Mouse (Mus musculus) thymus, postnatal 10 days (tissue): ENCODE results near the gene H1foo.

ENCODE experiments used
- DNase-seq, 2 experiments: peaks; one replicate each; pipeline ENCODE4 v3.0.0; 2021; ENCODE audit warnings: low spot score in 2 of 2

The H1foo gene

GRCm38 (mm10) chr6:115944638-115945037, at the start of gene H1foo:
TSS of gene H1foo (plus strand) at chr6:115944938.
- DNase-seq = no peak

GRCm38 (mm10) chr6:115896346-115896745, 48.4 kb upstream of the H1foo start:
- DNase-seq = no peak

GRCm38 (mm10) chr6:115897117-115897516, 47.6 kb upstream of the H1foo start:
- no peak for DNase-seq

GRCm38 (mm10) chr6:115897926-115898520, 46.7 kb upstream of the H1foo start:
- no peak for DNase-seq

DNA sequence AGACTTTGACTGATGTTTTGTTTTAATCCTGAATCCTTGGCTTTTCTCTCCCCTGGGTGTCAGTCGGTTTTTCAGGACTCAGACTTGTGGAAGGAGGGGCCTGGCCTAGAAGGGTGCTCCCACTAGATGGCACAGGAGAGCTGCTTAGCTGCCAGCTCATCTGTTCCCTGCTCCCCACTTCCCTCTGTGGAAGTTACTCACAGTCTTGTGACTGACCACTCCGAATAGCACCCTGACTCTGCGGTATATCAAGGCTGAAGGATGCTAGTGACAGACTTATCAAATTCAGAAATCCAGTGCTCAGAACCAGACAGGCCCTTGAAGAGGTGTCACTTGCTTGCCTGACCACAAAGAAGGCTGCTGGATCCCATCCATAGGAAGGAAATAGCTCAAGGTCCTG, 43.7 kb upstream of the H1foo start:
- peak; percentile 32 to 63 for DNase-seq

- no peak for DNase-seq
These were observed 43.2 kb upstream of the H1foo start for GRCm38 (mm10) chr6:115901489-115901931.

- DNase-seq = no peak
These were observed 42.2 kb upstream of the H1foo start for GRCm38 (mm10) chr6:115902545-115902944.

- DNase-seq = no peak
These were observed 39.2 kb upstream of the H1foo start for GRCm38 (mm10) chr6:115905568-115905967.

GRCm38 (mm10) chr6:115906455-115906854, 38.3 kb upstream of the H1foo start:
- DNase-seq = no peak

DNA sequence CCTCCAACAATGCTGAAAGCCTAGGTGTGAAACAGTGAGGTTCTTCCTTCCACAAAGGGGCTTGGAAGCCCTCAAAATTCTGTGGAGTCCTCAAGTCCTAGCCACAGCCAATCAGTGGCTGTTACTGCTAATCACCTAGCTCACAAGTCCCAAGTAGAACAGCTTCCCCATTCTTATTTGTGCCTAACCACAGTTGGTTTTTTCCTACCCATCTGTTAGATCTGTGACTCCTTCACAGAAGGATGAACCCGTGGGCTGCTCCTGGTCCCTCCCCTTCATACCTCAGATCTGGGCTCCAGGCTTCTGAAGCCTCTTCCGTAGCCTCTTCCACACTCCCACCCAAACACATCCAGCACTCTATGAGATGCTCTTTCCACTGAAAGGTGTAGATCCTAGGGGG, 37.9 kb upstream of the H1foo start:
- no peak for DNase-seq

GRCm38 (mm10) chr6:115908421-115908982, 36.2 kb upstream of the H1foo start:
- no peak for DNase-seq

DNA sequence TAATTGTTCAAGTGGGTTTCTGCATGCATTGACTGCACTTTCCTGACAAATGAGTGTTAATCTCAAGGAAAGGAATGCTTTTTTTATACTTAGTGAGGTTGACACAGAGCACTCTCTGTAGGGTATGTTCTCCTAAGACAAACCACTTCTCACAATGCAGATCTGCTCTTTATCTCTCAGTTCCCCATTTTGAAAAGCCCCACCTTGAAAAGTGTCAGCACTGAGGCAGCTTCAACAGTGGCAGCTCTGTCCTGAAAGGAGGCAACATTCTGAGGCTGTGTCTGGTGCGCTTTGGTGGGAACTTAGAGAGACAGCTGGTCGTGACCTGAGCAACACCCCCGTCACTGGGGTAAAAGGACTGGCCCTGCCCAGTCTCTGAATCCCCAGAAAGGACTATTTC, 35.7 kb upstream of the H1foo start:
- DNase-seq = no peak

DNA sequence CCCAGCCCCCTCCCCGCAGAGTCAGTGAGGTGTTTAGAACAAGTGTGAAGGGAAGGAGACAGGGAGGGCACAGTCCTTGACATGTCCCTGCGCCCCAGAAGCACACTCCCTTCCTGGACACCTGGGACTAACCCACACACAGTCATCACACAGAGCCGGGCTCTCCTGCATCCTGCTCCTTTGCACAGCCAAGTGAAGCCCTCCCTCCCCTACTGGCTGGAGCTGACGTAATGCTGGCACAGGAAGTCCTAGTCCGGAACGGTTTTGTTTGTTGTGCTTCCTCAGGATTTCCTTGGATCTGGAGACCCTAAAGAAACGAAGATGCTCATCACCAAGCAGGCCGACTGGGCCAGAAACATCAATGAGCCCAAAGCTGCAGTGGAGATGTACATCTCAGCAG, 34.8 kb upstream of the H1foo start:
- DNase-seq = peak in 1 of 2 experiments; percentile 17

DNA sequence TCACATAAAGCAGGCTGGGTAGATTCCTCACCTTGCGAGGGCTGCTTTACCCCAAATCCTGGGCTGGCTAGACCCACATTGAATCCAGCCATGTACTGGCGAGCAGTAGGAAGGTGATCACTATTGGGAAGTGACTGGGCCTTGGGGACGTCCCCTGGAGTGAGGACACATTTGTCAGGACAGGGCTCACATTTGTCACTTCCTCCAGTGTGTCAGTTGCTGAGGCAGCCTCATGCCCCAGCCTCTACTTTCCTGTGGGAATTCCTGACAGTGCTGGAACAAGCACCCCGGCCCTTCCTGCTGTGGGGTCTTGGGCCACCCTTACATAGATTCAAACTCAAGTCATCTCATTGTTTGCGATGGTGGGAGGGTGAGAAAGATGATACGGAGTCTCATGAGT, 33.0 kb upstream of the H1foo start:
- no peak for DNase-seq

DNA sequence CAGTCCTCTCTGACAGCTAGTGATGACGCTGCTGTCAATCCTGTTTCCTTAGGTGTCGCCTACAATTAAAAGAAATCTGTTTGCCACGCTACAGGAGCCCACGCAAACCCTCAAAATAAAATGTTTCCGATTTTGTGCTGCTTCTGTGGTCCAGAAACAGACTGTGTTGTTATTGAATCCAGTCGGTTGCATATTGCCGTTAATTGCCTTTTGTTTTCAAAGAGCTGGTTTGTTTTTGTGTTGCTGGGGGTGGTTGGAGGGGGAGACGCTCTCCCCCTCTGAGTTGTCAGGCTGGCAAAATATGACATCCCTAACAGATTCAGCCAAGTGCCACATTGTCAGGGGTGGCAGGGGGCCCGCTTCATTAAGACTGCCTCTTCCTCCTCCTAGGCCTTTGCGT, 31.3 kb upstream of the H1foo start:
- no peak for DNase-seq

- DNase-seq = no peak
These were observed 30.1 kb upstream of the H1foo start for GRCm38 (mm10) chr6:115914511-115915202.

GRCm38 (mm10) chr6:115915601-115916445, 28.9 kb upstream of the H1foo start:
- no peak for DNase-seq

GRCm38 (mm10) chr6:115916611-115917010, 28.1 kb upstream of the H1foo start:
- DNase-seq = no peak

DNA sequence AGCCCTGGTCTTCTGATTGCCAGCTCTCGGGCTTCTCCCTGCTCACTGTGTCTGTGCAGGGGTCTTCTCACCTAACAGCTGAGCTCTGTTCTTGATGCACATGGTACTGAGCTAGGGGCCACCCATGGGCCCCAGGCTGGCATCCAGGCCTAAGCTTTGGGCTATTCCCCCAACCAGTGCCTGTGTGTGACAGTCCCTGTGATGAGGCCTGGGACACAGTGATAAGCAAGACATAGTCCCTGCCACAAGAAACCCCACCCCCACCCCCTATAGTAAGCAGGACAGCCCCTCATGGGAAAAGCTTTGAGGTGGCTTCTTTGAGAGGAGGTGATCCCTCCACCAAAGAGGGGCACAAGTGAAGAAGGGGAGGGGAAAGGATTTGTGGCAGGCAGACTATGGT, 26.1 kb upstream of the H1foo start:
- DNase-seq = no peak

- DNase-seq = no peak
These were observed 24.9 kb upstream of the H1foo start for GRCm38 (mm10) chr6:115919876-115920275.

DNA sequence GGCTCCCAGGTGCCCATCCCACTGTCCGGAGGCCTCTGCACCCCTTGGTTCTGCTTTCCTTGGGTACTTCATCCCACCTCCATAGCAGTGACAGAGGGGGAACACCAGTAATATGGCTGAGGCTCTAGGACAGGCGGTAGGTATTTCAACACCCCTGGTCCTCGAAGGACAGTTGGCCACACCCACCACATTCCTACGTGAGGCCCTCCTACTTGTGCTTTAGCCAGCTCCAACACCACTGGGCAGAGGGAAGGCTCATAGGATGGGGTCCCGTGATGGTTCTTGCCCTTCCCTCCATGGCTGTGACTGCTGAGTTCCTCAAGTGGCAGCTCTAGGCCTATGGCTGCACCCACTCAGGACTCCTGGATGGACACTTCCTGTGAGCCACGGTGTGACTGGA, 19.9 kb upstream of the H1foo start:
- DNase-seq = no peak

DNA sequence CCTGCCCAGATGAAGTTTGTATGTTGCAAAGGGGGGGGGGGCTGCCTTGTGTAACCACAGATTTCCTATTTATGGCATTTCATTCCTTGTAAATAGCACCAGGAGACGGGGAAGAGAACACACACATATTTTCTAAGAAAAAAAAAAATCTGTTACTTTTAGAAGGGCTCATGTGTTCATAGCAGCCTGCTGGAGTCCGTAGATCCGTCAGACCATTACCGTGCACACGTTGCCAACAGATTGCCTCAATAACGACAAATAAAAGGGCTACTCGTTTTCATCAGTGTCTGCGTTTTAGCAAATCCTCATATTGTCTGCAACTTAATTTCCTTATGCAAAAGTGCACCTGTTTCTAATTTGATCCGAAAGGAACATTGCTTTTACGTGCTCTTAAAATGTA, 18.3 kb upstream of the H1foo start:
- DNase-seq = no peak
